Mouse (Mus musculus) erythroblast, embryonic 14.5 days (primary cell): ENCODE results near the gene Ice1.

ENCODE experiments used
- GATA1 ChIP-seq: IDR thresholded peaks from 2 replicates; pipeline ENCODE4 v1.6.1; 2012; ENCODE audit warnings: low read length, inconsistent platforms, mixed read lengths
- TAL1 ChIP-seq: IDR thresholded peaks from 3 replicates; pipeline ENCODE4 v1.6.1; 2012; ENCODE audit warnings: low read length, inconsistent platforms, mixed read lengths

- TF ChIP-seq GATA1: no peak
- TF ChIP-seq TAL1: no peak
Measured at GRCm38 (mm10) chr13:70612837-70613236, 24.6 kb downstream of the Ice1 start.
